7 mouse cellular contexts compared by ENCODE assay signal in genomic region chr10:85957464-85957950, GRCm38 (mm10). TPM values are rescaled to one million over a fixed set of nuclear protein-coding genes. Genes with fewer than 3 reads are reported as not detected.
DNase-seq lines count a peak whose midpoint lies in the region; ATAC-seq and TF ChIP-seq lines count a peak whose summit lies in the region.

TSS of gene Rtcb (minus strand) at chr10:85957823.

- peak within 1 kb of the TSS; percentile 68 for H3K4me2 ChIP-seq in intestine, postnatal 0 days (replicated peaks; ENCODE audit: low read depth)
- H3K4me2 ChIP-seq in midbrain, embryonic 12.5 days (replicated peaks) = peak within 1 kb of the TSS; percentile 80

- peak within 1 kb of the TSS; percentile 87 for H3K9ac ChIP-seq in intestine, postnatal 0 days (ENCODE audit: low read depth, low read length)
- peak within 1 kb of the TSS; percentile 93 for H3K9ac ChIP-seq in midbrain, embryonic 12.5 days (replicated peaks)

- no peaks in the 10 kb centered on the region for H3K27me3 ChIP-seq in embryonic facial prominence, embryonic 10.5 days (replicated peaks; ENCODE audit: low read depth, poor library complexity, severe bottlenecking)
- no peaks in the 10 kb centered on the region for H3K27me3 ChIP-seq in intestine, postnatal 0 days (replicated peaks; ENCODE audit: control insufficient read depth, insufficient read depth, low read length)
- H3K27me3 ChIP-seq in midbrain, embryonic 12.5 days = no peaks in the 10 kb centered on the region; the same call in 1 of the 2 replicates
- H3K27me3 ChIP-seq in small intestine, adult 2 months (ENCODE audit: control insufficient read depth, insufficient read depth, low read length) = no peaks in the 10 kb centered on the region

- TF ChIP-seq POLR2A in small intestine, adult 2 months (IDR thresholded peaks at IDR 0.05; ENCODE audit: low read depth, low read length) = peak; percentile 68

- DNase-seq in adrenal gland, postnatal 10 days = peak; percentile 99
- DNase-seq in embryonic facial prominence, embryonic 10.5 days (ENCODE audit: low spot score) = peak; percentile 96
- peak; percentile 57 for DNase-seq in gonadal fat pad, adult 2 months (ENCODE audit: low read depth)
- peak; percentile 97 for DNase-seq in left cerebral cortex, postnatal 4 days

- no peak for TF ChIP-seq CTCF in intestine, postnatal 0 days (IDR thresholded peaks at IDR 0.05; ENCODE audit: low read depth)
- no peak for TF ChIP-seq CTCF in small intestine, adult 2 months (IDR thresholded peaks at IDR 0.05; ENCODE audit: extremely low read depth, insufficient read length, insufficient replicate concordance, low read depth, low read length)

- peaks cover 6% of the 10 kb centered on the region for H3K4me1 ChIP-seq in embryonic facial prominence, embryonic 10.5 days
- no peaks in the 10 kb centered on the region for H3K4me1 ChIP-seq in intestine, postnatal 0 days (replicated peaks; ENCODE audit: control insufficient read depth, insufficient read depth, low read length)
- H3K4me1 ChIP-seq in midbrain, embryonic 12.5 days = peaks cover 8% of the 10 kb centered on the region
- H3K4me1 ChIP-seq in small intestine, adult 2 months (ENCODE audit: control insufficient read depth, insufficient read depth, insufficient read length, low read length) = peaks cover 12% of the 10 kb centered on the region; the same call in 1 of the 2 replicates

- peaks cover 30% of the 10 kb centered on the region for H3K36me3 ChIP-seq in embryonic facial prominence, embryonic 10.5 days (replicated peaks)
- H3K36me3 ChIP-seq in intestine, postnatal 0 days (ENCODE audit: control insufficient read depth, insufficient read depth) = peaks cover 6% of the 10 kb centered on the region
- H3K36me3 ChIP-seq in midbrain, embryonic 12.5 days = peaks cover 24% of the 10 kb centered on the region
- peaks cover 6% of the 10 kb centered on the region for H3K36me3 ChIP-seq in small intestine, adult 2 months (ENCODE audit: control insufficient read depth, insufficient read depth, low read length)

- H3K9me3 ChIP-seq in embryonic facial prominence, embryonic 10.5 days = no peaks in the 10 kb centered on the region
- no peaks in the 10 kb centered on the region for H3K9me3 ChIP-seq in intestine, postnatal 0 days (ENCODE audit: control insufficient read depth)
- H3K9me3 ChIP-seq in midbrain, embryonic 12.5 days = no peaks in the 10 kb centered on the region

- WGBS in embryonic facial prominence, embryonic 10.5 days = under 1% methylated on average over 38 of the region's 38 CpGs
- 0% methylated on average over 38 of the region's 38 CpGs for WGBS in intestine, postnatal 0 days
- WGBS in midbrain, embryonic 12.5 days = under 1% methylated on average over 38 of the region's 38 CpGs
- WGBS in small intestine, adult 2 months = 0% methylated on average over 38 of the region's 38 CpGs

- H3K4me3 ChIP-seq in embryonic facial prominence, embryonic 10.5 days = peak within 1 kb of the TSS; percentile 96
- H3K4me3 ChIP-seq in intestine, postnatal 0 days (ENCODE audit: low read depth, low read length) = peak within 1 kb of the TSS; percentile 93
- peak within 1 kb of the TSS; percentile 87 for H3K4me3 ChIP-seq in midbrain, embryonic 12.5 days
- peak within 1 kb of the TSS; percentile 100 for H3K4me3 ChIP-seq in small intestine, adult 2 months (ENCODE audit: low read depth, low read length)

- intact Hi-C loops in left cerebral cortex, postnatal 4 days (cut with DNase I) = no loop called here

- H3K27ac ChIP-seq in embryonic facial prominence, embryonic 10.5 days (replicated peaks) = peak within 1 kb of the TSS; percentile 92
- peak within 1 kb of the TSS; percentile 84 for H3K27ac ChIP-seq in intestine, postnatal 0 days (ENCODE audit: low read depth, low read length)
- peak within 1 kb of the TSS; percentile 65 for H3K27ac ChIP-seq in midbrain, embryonic 12.5 days (replicated peaks)
- H3K27ac ChIP-seq in small intestine, adult 2 months (ENCODE audit: insufficient read depth, low read depth, low read length) = peak within 1 kb of the TSS; percentile 91

- ATAC-seq in intestine, postnatal 0 days = peak; percentile 91
- peak; percentile 93 for ATAC-seq in midbrain, embryonic 12.5 days (ENCODE audit: low FRiP score, low read depth)

RNA-seq across cellular contexts. Expression of gene Rtcb, which starts in this region (rescaled TPM):
- 100 to 1,000 TPM; 114 to 123 TPM for total RNA-seq in adrenal gland, postnatal 10 days (2021)
- polyA plus RNA-seq in embryonic facial prominence, embryonic 10.5 days (2016; fragmentation: Nextera tagmentation; extraction: Ambion mirVana) = 237 TPM in 2 replicates
- 182 and 243 TPM in 2 replicates for polyA plus RNA-seq in gonadal fat pad, adult 2 months (2012; rRNA removed)
- 72.4 and 75.1 TPM in 2 replicates for polyA plus RNA-seq in intestine, postnatal 0 days (2015; fragmentation: Nextera tagmentation; extraction: Ambion mirVana)
- 100 to 1,000 TPM; 119 to 122 TPM for total RNA-seq in left cerebral cortex, postnatal 4 days (2021)
- 187 and 190 TPM in 2 replicates for polyA plus RNA-seq in midbrain, embryonic 12.5 days (2016; fragmentation: Nextera tagmentation; extraction: Ambion mirVana)
- polyA plus RNA-seq in small intestine, adult 2 months (2012; rRNA removed) = 16.2 and 26.8 TPM in 2 replicates

Comparison
In these comparisons a context has a peak if more than half of its experiments do, and no peak if none do; other contexts are left out.
1. Peak in every context shown above with its lines: DNase-seq, ATAC-seq, H3K4me3 ChIP-seq and H3K27ac ChIP-seq.